Mouse (Mus musculus) limb, embryonic 13.5 days (tissue): ENCODE measurements at regions not wholly inside any gene's neighbourhood (a gene's known extent, or its start where the extent isn't known, plus 50 kb on each side); places are given as distances from the start of the nearest gene placed in this dataset.
A peak's percentile ranks its signal among the peaks of the same experiment; 100 is the strongest.

ENCODE experiments used
- ATAC-seq: fragments of 200-750 bp; cut with Nextera tagmentation; 2 replicates; pipeline ENCODE4 v1.8.0; 2017; ENCODE audit warnings: low read depth, moderate number of reproducible peaks, moderate TSS enrichment; ENCODE audit not compliant: low FRiP score
- H3K27ac ChIP-seq: fragments of 300-500 bp; sonication (generic); 2 replicates; pipeline ENCODE4 v1.5.1; 2015; ENCODE audit warnings: inconsistent platforms, mild to moderate bottlenecking, moderate library complexity
- H3K27me3 ChIP-seq: fragments of 300-500 bp; sonication (generic); 2 replicates; pipeline ENCODE4 v1.6.1; 2015; ENCODE audit warnings: mild to moderate bottlenecking, inconsistent platforms
- H3K36me3 ChIP-seq: fragments of 300-500 bp; sonication (generic); 2 replicates; pipeline ENCODE4 v1.6.1; 2015; ENCODE audit warnings: inconsistent platforms, mild to moderate bottlenecking, moderate library complexity
- H3K4me1 ChIP-seq: fragments of 300-500 bp; sonication (generic); 2 replicates; pipeline ENCODE4 v1.6.1; 2015; ENCODE audit warnings: inconsistent platforms
- H3K4me2 ChIP-seq: fragments of 300-500 bp; sonication (generic); replicated peaks from 2 replicates; pipeline ENCODE4 v1.6.1; 2015; ENCODE audit warnings: inconsistent platforms, mild to moderate bottlenecking, moderate library complexity
- H3K4me3 ChIP-seq: fragments of 300-500 bp; sonication (generic); 2 replicates; pipeline ENCODE4 v1.5.1; 2015; ENCODE audit warnings: moderate library complexity, mild to moderate bottlenecking, inconsistent platforms
- H3K9ac ChIP-seq: fragments of 300-500 bp; sonication (generic); 2 replicates; pipeline ENCODE4 v1.6.1; 2015; ENCODE audit warnings: mild to moderate bottlenecking, inconsistent platforms
- H3K9me3 ChIP-seq: fragments of 300-500 bp; sonication (generic); 2 replicates; pipeline ENCODE4 v1.6.1; 2016; ENCODE audit warnings: inconsistent platforms
- WGBS: fragments of 180-500 bp; shearing (Covaris S2); methylation state at CpG from one replicate; pipeline ENCODE4 v1.1.7; 2015; 5-methylcytosine and 5-hydroxymethylcytosine counted together

GRCm38 (mm10) chr15:93648646-93649045 lies 53.0 kb upstream of the Prickle1 start:
- Histone ChIP-seq H3K4me3 (no peak overlapping the region), H3K4me2 (no peak overlapping the region), H3K4me1 (peaks cover 26% of the 10 kb centered on the region), H3K36me3 (no peaks in the 10 kb centered on the region), H3K9ac (no peak overlapping the region), H3K9me3 (no peaks in the 10 kb centered on the region), H3K27ac (no peak overlapping the region), H3K27me3 (no peaks in the 10 kb centered on the region)
- 73% methylated on average over 4 of the region's 4 CpGs for WGBS
- ATAC-seq = no peak

- 92% methylated on average over 3 of the region's 3 CpGs for WGBS
- Histone ChIP-seq H3K36me3 (no peaks in the 10 kb centered on the region), H3K27ac (peak overlapping the region; percentile 58; the same call in 1 of the 2 replicates), H3K4me1 (peaks cover 36% of the 10 kb centered on the region), H3K9ac (no peak overlapping the region), H3K9me3 (peaks cover 5% of the 10 kb centered on the region; the same call in 1 of the 2 replicates), H3K4me2 (no peak overlapping the region), H3K4me3 (no peak overlapping the region), H3K27me3 (no peaks in the 10 kb centered on the region)
- ATAC-seq = no peak
These were observed 51.1 kb upstream of the Prickle1 start for GRCm38 (mm10) chr15:93646820-93647219.

GRCm38 (mm10) chr15:93645950-93646349 lies 50.3 kb upstream of the Prickle1 start:
- Histone ChIP-seq H3K9ac (no peak overlapping the region), H3K4me3 (no peak overlapping the region), H3K9me3 (peaks cover 6% of the 10 kb centered on the region; the same call in 1 of the 2 replicates), H3K36me3 (no peaks in the 10 kb centered on the region), H3K4me1 (peaks cover 30% of the 10 kb centered on the region), H3K4me2 (no peak overlapping the region), H3K27ac (peak overlapping the region; percentile 58; the same call in 1 of the 2 replicates), H3K27me3 (no peaks in the 10 kb centered on the region)
- ATAC-seq = peak; percentile 54; the same call in 1 of the 2 replicates
- 67% methylated on average over 8 of the region's 8 CpGs for WGBS
